Mouse (Mus musculus) embryonic fibroblast, embryonic 13.5 days (primary cell): ENCODE results near the gene Tmem63b. TPM values are rescaled to one million over a fixed set of nuclear protein-coding genes. Genes with fewer than 3 reads are reported as not detected.
A peak's percentile ranks its signal among the peaks of the same experiment; 100 is the strongest.

Source experiments
- H3K27ac ChIP-seq: 2 replicates; pipeline ENCODE4 v1.5.1; 2012; ENCODE audit warnings: low read length, control low read depth, inconsistent platforms; ENCODE audit not compliant: insufficient read depth
- H3K4me1 ChIP-seq: 2 replicates; pipeline ENCODE4 v1.6.1; 2011; ENCODE audit warnings: low read length; ENCODE audit not compliant: control insufficient read depth, insufficient read depth
- H3K4me3 ChIP-seq: 2 replicates; pipeline ENCODE4 v1.5.1; 2011; ENCODE audit warnings: mild to moderate bottlenecking, control low read depth, low read length; ENCODE audit not compliant: insufficient read depth
- CTCF ChIP-seq: IDR thresholded peaks from 2 replicates; pipeline ENCODE4 v1.5.1; 2011; ENCODE audit warnings: mild to moderate bottlenecking, control low read depth, low read length, moderate library complexity, borderline replicate concordance; ENCODE audit not compliant: insufficient read depth
- POLR2A ChIP-seq: IDR thresholded peaks from 2 replicates; pipeline ENCODE4 v1.6.1; 2011; ENCODE audit warnings: low read depth, mild to moderate bottlenecking, control low read depth, low read length, moderate library complexity
- polyA plus RNA-seq: library from polyadenylated mRNA; stranded (reverse); fragments of >200 nt; gene quantifications from 2 replicates; pipeline ENCODE4 v1.2.4, GENCODE M21; 2011; ENCODE audit warnings: low read depth; ENCODE audit not compliant: missing spikeins, insufficient read length

The Tmem63b gene
- polyA plus RNA-seq, 1 experiment = 42.8 TPM

- Histone ChIP-seq H3K27ac (peak overlapping the region; percentile 72), H3K4me1 (peaks cover 22% of the 10 kb centered on the region), H3K4me3 (no peak overlapping the region)
- TF ChIP-seq POLR2A (no peak), CTCF (no peak)
Observed at GRCm38 (mm10) chr17:45695227-45696120, 8.8 kb upstream of the Tmem63b start.

GRCm38 (mm10) chr17:45693812-45694565 lies 7.3 kb upstream of the Tmem63b start:
- H3K27ac ChIP-seq = no peak overlapping the region; the same call in 1 of the 2 replicates
- TF ChIP-seq CTCF = no peak
- TF ChIP-seq POLR2A = no peak

GRCm38 (mm10) chr17:45692159-45692558 lies 5.5 kb upstream of the Tmem63b start:
- H3K4me1 ChIP-seq = peaks cover 22% of the 10 kb centered on the region
- no peak overlapping the region for H3K27ac ChIP-seq
- TF ChIP-seq CTCF (no peak), POLR2A (no peak)
- H3K4me3 ChIP-seq = no peak overlapping the region

More at GRCm38 (mm10) chr17:45693812-45694565, 7.3 kb upstream of the Tmem63b start:
- no peak overlapping the region for H3K4me3 ChIP-seq
- peaks cover 22% of the 10 kb centered on the region for H3K4me1 ChIP-seq

- Histone ChIP-seq H3K4me3 (no peak overlapping the region), H3K4me1 (peaks cover 17% of the 10 kb centered on the region), H3K27ac (no peak overlapping the region)
- TF ChIP-seq CTCF (no peak), POLR2A (no peak)
Observed at GRCm38 (mm10) chr17:45690044-45690443, 3.3 kb upstream of the Tmem63b start.

- Histone ChIP-seq H3K4me1 (peaks cover 10% of the 10 kb centered on the region), H3K27ac (no peak overlapping the region), H3K4me3 (no peak overlapping the region)
- TF ChIP-seq POLR2A = no peak
- TF ChIP-seq CTCF = no peak
Observed at GRCm38 (mm10) chr17:45689120-45689519, 2.4 kb upstream of the Tmem63b start.

- Histone ChIP-seq H3K4me3 (peak within 1 kb of the TSS; percentile 90), H3K4me1 (peaks cover under 1% of the 10 kb centered on the region; the same call in 1 of the 2 replicates), H3K27ac (no peak within 1 kb of the TSS)
- TF ChIP-seq POLR2A (peak; percentile 70), CTCF (no peak)
Observed at GRCm38 (mm10) chr17:45686093-45686619, 549 bp downstream of the Tmem63b start, which contains the start of gene Mrpl14. TSS of gene Mrpl14 (plus strand) at chr17:45686322.

- TF ChIP-seq CTCF = no peak
- peak; percentile 7 for TF ChIP-seq POLR2A
- H3K4me3 ChIP-seq = peak overlapping the region; percentile 80
- H3K4me1 ChIP-seq = no peaks in the 10 kb centered on the region
- no peak overlapping the region for H3K27ac ChIP-seq
Observed at GRCm38 (mm10) chr17:45685171-45686092, 1.3 kb downstream of the Tmem63b start.

- H3K4me3 ChIP-seq = peak overlapping the region; percentile 80
- no peak overlapping the region for H3K27ac ChIP-seq
- no peaks in the 10 kb centered on the region for H3K4me1 ChIP-seq
- TF ChIP-seq POLR2A = no peak
- no peak for TF ChIP-seq CTCF
Observed at GRCm38 (mm10) chr17:45684667-45685131, 2.0 kb downstream of the Tmem63b start.

GRCm38 (mm10) chr17:45682843-45683242 lies 3.9 kb downstream of the Tmem63b start:
- Histone ChIP-seq H3K4me1 (no peaks in the 10 kb centered on the region), H3K27ac (no peak overlapping the region), H3K4me3 (no peak overlapping the region)
- TF ChIP-seq CTCF (no peak), POLR2A (no peak)
